ENCODE assay signal across 8 mouse cellular contexts in the genomic region with DNA sequence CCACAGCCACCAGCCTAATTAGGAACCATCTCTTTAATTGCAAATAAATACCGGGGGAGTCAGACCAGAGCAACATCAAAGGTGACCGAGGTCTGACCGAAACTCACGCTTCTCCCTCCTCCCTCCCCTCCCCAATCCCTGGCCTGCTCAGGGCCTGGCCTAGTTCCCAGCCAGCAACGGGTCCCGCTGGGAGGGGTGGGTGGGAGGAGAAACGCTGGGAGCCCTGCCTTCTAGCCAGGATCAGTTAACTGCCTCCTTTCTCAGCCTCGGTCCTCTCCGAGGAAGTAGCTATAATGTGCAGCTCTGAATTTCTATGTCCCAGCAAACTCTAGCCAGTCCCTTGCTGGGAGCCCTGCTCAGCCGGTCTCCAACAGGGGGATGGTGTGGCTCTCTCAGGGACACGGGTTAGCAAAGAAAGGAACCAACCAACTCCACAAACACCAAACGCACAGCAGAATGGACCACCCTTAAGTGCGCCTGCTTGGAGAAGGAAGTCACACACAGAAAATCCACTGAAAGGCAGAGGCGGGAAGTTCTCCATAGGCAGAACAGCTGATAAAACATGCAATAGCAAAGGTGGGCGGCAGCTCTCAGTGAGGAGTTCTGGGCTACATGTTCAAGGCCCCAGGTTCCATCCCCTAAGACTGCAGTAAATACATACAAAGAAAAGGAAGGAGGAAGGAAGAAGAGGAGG.
DNase-seq lines count a peak whose midpoint lies in the region; ATAC-seq and TF ChIP-seq lines count a peak whose summit lies in the region.

No protein-coding gene starts in this region.

- ATAC-seq in intestine, postnatal 0 days = no peak
- ATAC-seq in lung, embryonic 14.5 days (ENCODE audit: insufficient read depth) = peak; percentile 72

- 0 out of 2 replicates have a peak, but pooled peaks cover 11% of the 10 kb centered on the region for H3K4me1 ChIP-seq in intestine, postnatal 0 days (replicated peaks; ENCODE audit: control insufficient read depth, insufficient read depth, low read length)
- peaks cover 46% of the 10 kb centered on the region for H3K4me1 ChIP-seq in lung, embryonic 14.5 days (ENCODE audit: insufficient read depth)
- H3K4me1 ChIP-seq in small intestine, adult 2 months (ENCODE audit: control insufficient read depth, insufficient read depth, insufficient read length, low read length) = 0 out of 2 replicates have a peak, but pooled peaks cover 4% of the 10 kb centered on the region
- H3K4me1 ChIP-seq in thymus, adult 2 months (replicated peaks; ENCODE audit: control insufficient read depth, insufficient read depth, low read length) = 0 out of 2 replicates have a peak, but pooled peaks cover 4% of the 10 kb centered on the region

- H3K36me3 ChIP-seq in intestine, postnatal 0 days (ENCODE audit: control insufficient read depth, insufficient read depth) = peaks cover 14% of the 10 kb centered on the region
- H3K36me3 ChIP-seq in lung, embryonic 14.5 days (ENCODE audit: insufficient read depth) = peaks cover 13% of the 10 kb centered on the region
- H3K36me3 ChIP-seq in small intestine, adult 2 months (ENCODE audit: control insufficient read depth, insufficient read depth, low read length) = peaks cover 3% of the 10 kb centered on the region; the same call in 1 of the 2 replicates
- no peaks in the 10 kb centered on the region for H3K36me3 ChIP-seq in thymus, adult 2 months (ENCODE audit: control insufficient read depth, insufficient read depth, low read length)

- H3K9me3 ChIP-seq in intestine, postnatal 0 days (ENCODE audit: control insufficient read depth) = no peaks in the 10 kb centered on the region
- H3K9me3 ChIP-seq in lung, embryonic 14.5 days (ENCODE audit: low read depth, low read length) = no peaks in the 10 kb centered on the region

- no peak overlapping the region for H3K9ac ChIP-seq in intestine, postnatal 0 days (ENCODE audit: low read depth, low read length)
- H3K9ac ChIP-seq in lung, embryonic 14.5 days = peak overlapping the region; percentile 15

- WGBS in intestine, postnatal 0 days = 18% methylated on average over 15 of the region's 15 CpGs
- WGBS in lung, embryonic 14.5 days = 10% methylated on average over 15 of the region's 15 CpGs
- WGBS in small intestine, adult 2 months = 31% methylated on average over 15 of the region's 15 CpGs
- 83% methylated on average over 15 of the region's 15 CpGs for WGBS in thymus, adult 2 months

- no peak for TF ChIP-seq CTCF in gastrocnemius, adult 2 months (IDR thresholded peaks at IDR 0.05)
- TF ChIP-seq CTCF in intestine, postnatal 0 days (IDR thresholded peaks at IDR 0.05; ENCODE audit: low read depth) = no peak
- TF ChIP-seq CTCF in lung, embryonic 14.5 days (IDR thresholded peaks at IDR 0.05; ENCODE audit: low read depth) = no peak
- TF ChIP-seq CTCF in small intestine, adult 2 months (IDR thresholded peaks at IDR 0.05; ENCODE audit: extremely low read depth, insufficient read length, insufficient replicate concordance, low read depth, low read length) = no peak
- no peak for TF ChIP-seq CTCF in thymus, adult 2 months (IDR thresholded peaks at IDR 0.05; ENCODE audit: borderline replicate concordance, control insufficient read depth, extremely low read depth, insufficient read depth, low read length, poor library complexity)

- peak overlapping the region; percentile 48 for H3K4me3 ChIP-seq in gastrocnemius, adult 2 months
- H3K4me3 ChIP-seq in intestine, postnatal 0 days (ENCODE audit: low read depth, low read length) = no peak overlapping the region
- H3K4me3 ChIP-seq in lung, embryonic 14.5 days (ENCODE audit: low read depth, low read length) = no peak overlapping the region; the same call in 1 of the 2 replicates
- no peak overlapping the region for H3K4me3 ChIP-seq in small intestine, adult 2 months (ENCODE audit: low read depth, low read length)
- no peak overlapping the region for H3K4me3 ChIP-seq in thymus, adult 2 months (ENCODE audit: control insufficient read depth, insufficient read depth, low read length)

- peak overlapping the region; percentile 67 for H3K27ac ChIP-seq in gastrocnemius, adult 2 months
- H3K27ac ChIP-seq in intestine, postnatal 0 days (ENCODE audit: low read depth, low read length) = peak overlapping the region; percentile 37; the same call in 1 of the 2 replicates
- H3K27ac ChIP-seq in lung, embryonic 14.5 days (ENCODE audit: low read depth) = peak overlapping the region; percentile 97
- peak overlapping the region; percentile 56 for H3K27ac ChIP-seq in small intestine, adult 2 months (ENCODE audit: insufficient read depth, low read depth, low read length)
- no peak overlapping the region for H3K27ac ChIP-seq in thymus, adult 2 months (ENCODE audit: control insufficient read depth, insufficient read depth, low read length)

- no peaks in the 10 kb centered on the region for H3K27me3 ChIP-seq in intestine, postnatal 0 days (replicated peaks; ENCODE audit: control insufficient read depth, insufficient read depth, low read length)
- no peaks in the 10 kb centered on the region for H3K27me3 ChIP-seq in lung, embryonic 14.5 days (ENCODE audit: insufficient read depth, low read length)
- no peaks in the 10 kb centered on the region for H3K27me3 ChIP-seq in small intestine, adult 2 months (ENCODE audit: control insufficient read depth, insufficient read depth, low read length)
- H3K27me3 ChIP-seq in thymus, adult 2 months (ENCODE audit: control insufficient read depth, insufficient read depth, low read length) = no peaks in the 10 kb centered on the region

- DNase-seq in right cerebral cortex, postnatal 4 days = peak; percentile 49
- no peak for DNase-seq in right cerebral cortex, adult 18-20 months
- DNase-seq in gastrocnemius, adult 2 months = peak; percentile 76
- peak; percentile 89 for DNase-seq in lung, embryonic 14.5 days
- DNase-seq in thymus, adult 2 months = no peak
- DNase-seq in thymus, adult 18-20 months = no peak

- H3K4me2 ChIP-seq in intestine, postnatal 0 days (replicated peaks; ENCODE audit: low read depth) = 0 out of 2 replicates have a peak overlapping the region, but pooled peaks have one; percentile 13
- peak overlapping the region; percentile 49 for H3K4me2 ChIP-seq in lung, embryonic 14.5 days

- intact Hi-C loops in gastrocnemius, adult 2 months (cut with DNase I) = loop anchor here (1.0 to 5.0 kb wide), 3 partner anchors 41 to 129 kb away; no protein-coding TSS in a partner anchor

- no peak for TF ChIP-seq POLR2A in small intestine, adult 2 months (IDR thresholded peaks at IDR 0.05; ENCODE audit: low read depth, low read length)
- no peak for TF ChIP-seq POLR2A in thymus, adult 2 months (IDR thresholded peaks at IDR 0.05; ENCODE audit: control insufficient read depth, extremely low read depth, insufficient read depth, low read length, poor library complexity)

Comparison
In these comparisons a context has a peak if more than half of its experiments do, and no peak if none do; other contexts are left out.
1. DNase-seq: peak in right cerebral cortex, postnatal 4 days (single experiment), gastrocnemius, adult 2 months (single experiment) and lung, embryonic 14.5 days (single experiment); none in right cerebral cortex, adult 18-20 months (single experiment), thymus, adult 2 months (single experiment) and thymus, adult 18-20 months (0 of 2).